Mouse (Mus musculus) thymus, adult 2 months (tissue): ENCODE measurements around the gene Gse1.

Experiments used
- CTCF ChIP-seq: fragments of 200-500 bp; IDR thresholded peaks from 2 replicates; pipeline ENCODE4 v1.5.1; 2012; ENCODE audit warnings: mild to moderate bottlenecking, control low read depth, low read length, moderate library complexity, borderline replicate concordance; ENCODE audit not compliant: control insufficient read depth, poor library complexity, insufficient read depth; ENCODE audit errors: extremely low read depth
- POLR2A ChIP-seq: fragments of 200-500 bp; IDR thresholded peaks from 2 replicates; pipeline ENCODE4 v1.6.1; 2012; ENCODE audit warnings: mild to moderate bottlenecking, low read length, control low read depth, moderate library complexity; ENCODE audit not compliant: control insufficient read depth, poor library complexity, insufficient read depth; ENCODE audit errors: extremely low read depth

GRCm38 (mm10) chr8:120436491-120437030 is 208.3 kb downstream of the Gse1 start:
- TF ChIP-seq CTCF: no peak
- TF ChIP-seq POLR2A: no peak
